Mouse (Mus musculus) thymus, postnatal 0 days (tissue): ENCODE measurements around the gene Usp7. TPM values are rescaled to one million over a fixed set of nuclear protein-coding genes. Genes with fewer than 3 reads are reported as not detected.

ENCODE experiments used
- DNase-seq: peaks from one replicate; pipeline ENCODE4 v3.0.0-alpha.2; 2015; ENCODE audit warnings: low spot score
- polyA plus RNA-seq: library from polyadenylated mRNA; unstranded; fragments of >200 nt; fragmentation: Nextera tagmentation; extraction: Ambion mirVana; gene quantifications from 2 replicates; pipeline ENCODE4 v1.2.1, GENCODE M21; 2015

Gene Usp7
- polyA plus RNA-seq, 1 experiment from 2014 or later = 50.3 TPM

DNA sequence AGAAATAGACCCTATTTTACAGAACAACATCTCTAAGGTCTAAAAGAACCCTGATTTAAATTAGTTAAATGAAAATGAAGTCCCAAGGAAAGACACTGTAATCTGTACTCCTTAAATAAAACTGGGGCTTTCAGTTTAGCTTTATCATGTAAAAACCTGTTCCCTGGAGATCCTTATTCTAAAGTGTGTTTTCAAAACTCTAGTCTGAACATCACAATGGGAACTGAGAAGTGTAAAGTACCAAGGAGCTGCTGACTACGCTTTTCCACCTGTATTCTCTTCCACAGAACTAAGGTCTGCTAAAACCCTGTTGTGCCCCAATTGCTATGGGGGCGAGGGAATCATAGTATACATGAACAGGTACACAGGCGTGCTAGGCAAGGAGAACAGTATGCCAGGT, 68.1 kb downstream of the Usp7 start:
- DNase-seq = no peak

GRCm38 (mm10) chr16:8720447-8720846, 71.7 kb downstream of the Usp7 start:
- DNase-seq = no peak

DNA sequence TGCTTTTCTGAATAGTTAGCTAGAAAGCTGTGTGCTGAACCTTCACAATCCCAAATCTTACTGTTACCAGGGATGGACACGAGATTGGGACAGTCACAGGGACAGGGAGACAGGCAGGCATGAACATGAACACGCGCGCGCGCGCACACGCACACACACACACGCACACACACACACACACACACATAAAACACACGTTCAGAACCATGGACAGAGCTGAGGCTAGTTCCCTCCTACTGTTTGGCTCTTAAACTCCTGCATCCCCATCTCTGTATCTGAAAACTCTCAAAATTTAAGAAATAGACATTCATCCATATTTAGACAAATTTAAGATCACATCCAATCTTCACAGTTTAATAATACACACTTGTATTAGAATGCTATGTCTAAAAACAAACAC, 74.4 kb downstream of the Usp7 start:
- DNase-seq = peak; percentile 29

GRCm38 (mm10) chr16:8716300-8716699, 75.8 kb downstream of the Usp7 start:
- no peak for DNase-seq

DNA sequence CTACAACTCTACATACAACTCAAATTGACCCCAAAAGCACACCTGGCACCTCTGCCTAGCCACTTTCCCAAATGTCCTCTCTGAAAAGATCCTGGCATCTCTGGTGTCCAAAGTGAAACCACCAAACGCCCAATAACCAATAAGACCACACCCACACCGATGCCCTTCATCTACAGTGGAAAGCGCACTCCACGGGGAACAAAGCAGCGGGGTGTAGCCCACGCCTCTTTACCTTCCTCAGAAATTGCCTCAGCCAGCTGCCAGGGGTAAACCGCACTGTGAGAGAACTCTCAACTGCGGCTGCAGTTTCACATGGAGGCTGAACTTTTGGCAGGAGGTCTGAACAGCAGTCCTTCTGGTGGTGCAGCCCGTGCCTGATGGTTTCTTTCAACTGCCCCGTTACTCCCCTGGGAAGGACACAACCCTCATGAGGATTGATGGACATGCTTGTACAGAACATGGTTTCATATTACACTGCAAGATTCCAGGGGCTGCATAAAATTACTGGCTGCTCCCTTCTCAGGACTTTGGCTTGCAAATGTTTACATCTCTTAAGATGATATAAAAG, 76.5 kb downstream of the Usp7 start:
- no peak for DNase-seq

DNA sequence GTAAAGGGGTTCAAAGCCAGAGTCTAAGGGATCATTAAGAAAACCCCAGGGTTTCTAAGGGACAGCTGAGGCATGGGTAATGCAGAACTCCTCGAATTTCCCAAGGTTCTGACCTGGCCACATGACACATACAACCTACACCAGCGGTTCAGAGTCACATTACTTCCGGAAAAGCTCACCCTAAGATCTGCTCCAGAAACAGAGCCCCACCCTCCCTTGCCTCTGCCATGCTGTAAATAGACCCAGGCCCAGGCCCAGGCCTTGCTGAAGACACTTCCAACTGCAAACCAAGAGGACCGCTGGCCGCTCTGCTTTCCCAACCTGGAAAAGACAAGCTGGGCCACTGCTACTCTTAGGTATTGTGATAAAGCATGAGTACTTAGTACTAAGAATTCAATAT, 77.3 kb downstream of the Usp7 start:
- DNase-seq = no peak

- no peak for DNase-seq
Measured at GRCm38 (mm10) chr16:8711998-8712397, 80.1 kb downstream of the Usp7 start.

GRCm38 (mm10) chr16:8700586-8700985, 91.5 kb downstream of the Usp7 start:
- no peak for DNase-seq

DNA sequence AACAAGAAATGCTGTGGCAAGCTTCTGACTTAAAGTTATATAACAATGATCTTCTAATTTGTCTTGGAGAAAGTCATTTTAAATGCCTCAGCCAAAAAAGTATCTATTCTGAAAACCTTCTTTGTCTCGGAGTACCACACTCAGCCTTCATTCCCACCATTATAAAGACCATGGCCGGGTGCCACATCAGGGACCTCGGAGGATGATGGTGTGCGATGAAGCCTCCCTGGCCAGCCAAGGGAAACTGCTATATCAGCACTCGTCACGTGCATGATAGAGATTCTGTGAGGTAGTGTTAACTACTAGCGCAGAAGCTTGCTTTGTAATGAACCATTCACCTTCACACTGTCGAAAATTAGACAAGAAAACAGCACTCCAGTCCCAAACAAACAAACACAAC, 92.6 kb downstream of the Usp7 start:
- no peak for DNase-seq

DNA sequence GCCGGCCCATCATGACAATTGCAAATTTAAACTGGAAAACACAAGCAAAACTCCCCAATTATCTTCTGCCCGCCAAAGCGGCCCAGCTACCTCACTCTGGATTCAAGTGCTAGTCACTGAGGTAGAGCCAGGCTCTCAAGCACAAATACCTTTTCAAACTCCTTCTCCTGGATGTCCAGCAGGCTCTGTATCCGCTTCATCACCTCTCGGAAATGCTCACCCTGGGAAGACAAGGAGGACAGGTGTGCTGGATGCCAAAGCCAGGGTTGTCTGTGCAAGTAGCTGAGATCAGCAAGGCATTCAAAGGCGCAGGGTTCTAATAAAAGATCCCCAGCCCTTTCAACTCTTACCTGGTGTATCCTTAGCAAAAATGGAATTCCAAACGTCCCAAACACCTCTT, 100.9 kb downstream of the Usp7 start:
- no peak for DNase-seq

GRCm38 (mm10) chr16:8689979-8690656, 102.0 kb downstream of the Usp7 start:
- no peak for DNase-seq

DNA sequence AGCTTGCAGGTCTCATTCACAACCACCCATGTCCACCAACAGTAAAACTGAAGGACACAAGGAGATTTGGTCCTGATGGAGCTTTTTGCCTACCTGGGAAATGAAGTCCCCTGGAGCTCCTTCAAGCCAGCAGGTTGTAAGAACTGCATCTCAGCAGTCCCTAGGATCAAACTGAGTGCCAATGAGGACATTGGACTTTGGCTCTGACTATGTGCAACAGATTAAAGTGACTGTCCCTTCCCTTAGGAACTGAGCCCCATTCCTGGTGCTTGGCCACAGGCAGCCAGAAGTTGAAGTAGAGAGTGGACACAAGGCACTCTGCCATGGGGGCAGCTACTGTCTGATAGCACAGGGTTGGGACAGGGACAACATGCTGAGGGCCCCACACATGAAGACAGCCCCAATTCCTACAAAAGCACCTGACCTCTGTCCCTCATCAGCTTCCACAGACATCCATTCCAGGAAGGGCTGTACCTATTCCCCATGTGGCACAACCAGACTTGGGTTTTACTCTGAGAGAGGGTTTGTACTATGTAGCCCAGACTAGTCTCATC, 104.5 kb downstream of the Usp7 start:
- DNase-seq = no peak

- no peak for DNase-seq
Measured at GRCm38 (mm10) chr16:8686871-8687535, 105.1 kb downstream of the Usp7 start.

- peak; percentile 82 for DNase-seq
Measured at GRCm38 (mm10) chr16:8686121-8686870, 105.8 kb downstream of the Usp7 start.

DNA sequence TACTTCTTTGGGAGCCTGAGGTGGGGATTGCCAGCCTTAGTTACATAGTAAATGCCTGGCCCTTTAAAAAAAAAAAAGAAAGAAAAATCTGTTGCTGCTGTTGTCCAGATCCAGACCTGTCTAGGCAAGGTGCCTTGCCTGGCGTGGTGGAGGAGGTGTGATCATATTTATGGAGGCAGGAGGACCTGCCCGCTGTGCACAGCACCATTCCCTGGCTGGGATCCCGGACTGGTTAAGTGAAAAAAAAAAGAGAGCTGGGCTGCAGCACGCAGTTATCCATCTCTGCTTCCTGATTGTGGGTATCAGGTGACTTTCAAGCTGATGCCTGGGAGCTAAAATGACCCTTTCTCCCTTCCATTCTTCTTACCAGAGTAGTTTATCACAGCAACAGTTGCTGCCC, 107.0 kb downstream of the Usp7 start:
- DNase-seq = no peak

GRCm38 (mm10) chr16:8680470-8680869, 111.6 kb downstream of the Usp7 start, which contains the start of gene Gm5767:
TSS of gene Gm5767 (plus strand) at chr16:8680770.
- no peak for DNase-seq

DNA sequence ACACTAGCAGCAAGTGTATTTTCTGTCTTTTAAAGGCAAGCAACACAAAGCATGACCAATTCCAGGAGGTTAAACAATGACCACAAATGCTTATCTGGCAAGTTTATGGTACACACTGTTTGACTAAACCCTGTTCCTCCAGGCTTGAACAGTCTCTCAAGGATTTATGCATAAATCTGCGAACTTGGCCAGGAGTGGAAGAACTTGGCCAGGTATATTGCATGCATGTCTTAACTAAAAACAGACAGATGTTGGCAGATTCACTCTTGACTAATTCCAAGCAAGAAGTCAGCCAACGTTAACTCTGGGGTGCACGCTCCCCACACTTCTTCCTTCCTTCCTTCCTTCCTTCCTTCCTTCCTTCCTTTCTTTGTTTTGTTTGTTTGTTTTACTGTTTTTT, 112.3 kb downstream of the Usp7 start:
- DNase-seq = no peak

GRCm38 (mm10) chr16:8678676-8679075, 113.4 kb downstream of the Usp7 start:
- DNase-seq = no peak

DNA sequence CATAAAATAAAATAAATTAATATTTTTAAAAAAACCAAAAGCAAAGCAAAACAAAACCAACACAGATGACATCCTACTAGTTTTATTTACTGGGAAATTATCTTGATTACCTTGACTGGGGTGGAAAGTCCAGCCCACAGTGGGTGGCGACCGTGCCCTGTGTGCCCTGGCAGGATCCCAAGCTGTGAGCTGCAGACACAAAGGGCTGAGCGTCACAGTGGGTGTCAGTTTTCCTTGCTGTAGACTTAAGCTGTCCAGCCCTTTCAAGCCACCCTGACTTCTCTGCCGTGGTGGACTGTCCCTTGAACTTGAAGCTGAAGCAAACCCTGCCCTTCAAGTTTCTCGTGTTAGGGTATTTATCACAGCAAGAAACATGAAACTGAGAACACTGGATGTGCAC, 114.1 kb downstream of the Usp7 start:
- DNase-seq = no peak

DNA sequence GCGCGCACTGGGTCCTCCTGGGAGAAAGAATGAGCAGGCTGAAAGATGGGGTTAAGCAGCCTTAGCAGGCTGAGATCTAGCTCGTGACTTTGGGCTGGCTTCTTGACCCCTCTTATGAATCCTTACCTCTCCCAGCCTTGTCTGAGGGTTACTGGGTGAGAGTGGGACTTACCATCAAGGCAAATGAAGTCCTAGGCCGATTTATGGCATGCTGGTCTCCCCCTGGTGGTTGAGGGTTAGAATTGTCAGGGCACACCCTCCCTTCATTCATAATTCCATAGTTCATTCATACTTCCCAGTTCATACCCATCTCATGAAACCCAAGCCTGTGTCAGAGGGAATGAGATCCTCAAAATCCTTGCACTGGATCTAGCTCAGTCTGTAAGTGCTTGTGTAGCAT, 115.3 kb downstream of the Usp7 start:
- peak; percentile 62 for DNase-seq

DNA sequence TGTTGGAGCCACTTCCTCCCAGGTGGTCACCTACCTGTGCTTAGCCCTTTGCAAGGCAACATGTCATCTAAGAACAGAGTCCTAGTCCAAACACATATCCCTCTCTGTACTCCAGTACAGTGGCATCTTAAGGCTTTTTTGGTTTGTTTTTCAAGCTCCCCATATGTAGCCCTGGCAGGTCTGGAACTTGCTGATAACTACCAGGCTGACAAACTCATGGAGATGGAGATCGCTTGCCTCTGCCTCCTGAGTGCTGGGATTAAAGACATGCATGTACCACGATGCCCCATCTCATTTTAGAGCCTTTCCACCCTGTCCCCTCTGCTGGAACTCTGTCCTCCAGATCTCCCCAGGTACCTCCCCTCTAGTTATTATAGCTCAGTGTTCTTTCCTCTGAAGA, 115.9 kb downstream of the Usp7 start:
- no peak for DNase-seq

DNA sequence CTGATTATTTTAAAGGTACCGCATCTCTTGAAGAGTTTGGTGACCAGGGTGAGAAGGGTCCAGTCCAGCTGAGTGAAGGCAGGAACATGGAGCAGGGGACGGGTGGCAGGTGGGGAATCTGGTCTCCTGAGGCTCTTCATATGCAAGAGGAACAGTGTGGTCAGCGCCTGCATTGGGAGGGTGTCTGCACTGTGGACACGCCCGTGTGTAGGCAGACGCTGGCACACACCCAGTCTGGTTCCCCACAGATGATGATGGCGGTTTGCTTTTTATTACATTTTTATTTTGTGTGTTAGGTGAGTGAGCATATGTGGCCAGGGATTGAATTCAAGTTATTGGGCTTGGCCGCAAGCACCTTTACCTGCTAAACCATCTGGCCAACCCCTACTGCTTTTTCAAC, 116.5 kb downstream of the Usp7 start:
- no peak for DNase-seq
